Mouse (Mus musculus) kidney, embryonic 14.5 days (tissue): ENCODE measurements around the gene Col16a1. TPM values are rescaled to one million over a fixed set of nuclear protein-coding genes. Genes with fewer than 3 reads are reported as not detected.

Experiments used
- ATAC-seq: fragments of 200-750 bp; cut with Nextera tagmentation; 2 replicates; pipeline ENCODE4 v1.8.0; 2017; ENCODE audit warnings: moderate number of reproducible peaks, mild to moderate bottlenecking, moderate TSS enrichment, moderate library complexity; ENCODE audit not compliant: low FRiP score, low TSS enrichment
- H3K27ac ChIP-seq: fragments of 300-500 bp; sonication (generic); 2 replicates; pipeline ENCODE4 v1.5.1; 2014; ENCODE audit warnings: low read depth, mild to moderate bottlenecking, low read length, moderate library complexity, mixed read lengths
- H3K27me3 ChIP-seq: fragments of 300-500 bp; sonication (generic); 2 replicates; pipeline ENCODE4 v1.6.1; 2014; ENCODE audit warnings: mild to moderate bottlenecking, low read length; ENCODE audit not compliant: control insufficient read depth, insufficient read depth
- H3K36me3 ChIP-seq: fragments of 300-500 bp; sonication (generic); 2 replicates; pipeline ENCODE4 v1.6.1; 2014; ENCODE audit warnings: low read length, mixed read lengths; ENCODE audit not compliant: control insufficient read depth, insufficient read depth
- H3K4me1 ChIP-seq: fragments of 300-500 bp; sonication (generic); 2 replicates; pipeline ENCODE4 v1.6.1; 2014; ENCODE audit warnings: low read length, mixed read lengths; ENCODE audit not compliant: control insufficient read depth, insufficient read depth
- H3K4me2 ChIP-seq: fragments of 300-500 bp; sonication (generic); replicated peaks from 2 replicates; pipeline ENCODE4 v1.6.1; 2014; ENCODE audit warnings: low read depth, mild to moderate bottlenecking, low read length
- H3K4me3 ChIP-seq: fragments of 300-500 bp; sonication (generic); 2 replicates; pipeline ENCODE4 v1.5.1; 2014; ENCODE audit warnings: mild to moderate bottlenecking, low read length
- H3K9ac ChIP-seq: fragments of 300-500 bp; sonication (generic); 2 replicates; pipeline ENCODE4 v1.6.1; 2014; ENCODE audit warnings: low read depth, mild to moderate bottlenecking, low read length, moderate library complexity
- H3K9me3 ChIP-seq: fragments of 300-500 bp; sonication (generic); 2 replicates; pipeline ENCODE4 v1.6.1; 2016; ENCODE audit warnings: low read length; ENCODE audit not compliant: control insufficient read depth
- WGBS: fragments of 180-500 bp; shearing (Covaris S2); extraction: QIAGEN DNeasy Blood & Tissue Kit; methylation state at CpG from one replicate; pipeline ENCODE4 v1.1.7; 2014; 5-methylcytosine and 5-hydroxymethylcytosine counted together
- polyA plus RNA-seq: library from polyadenylated mRNA; unstranded; fragments of >200 nt; fragmentation: Nextera tagmentation; extraction: Ambion mirVana; gene quantifications from 2 replicates; pipeline ENCODE4 v1.2.1, GENCODE M21; 2014

The Col16a1 gene
- polyA plus RNA-seq, 1 experiment from 2014 or later: 27.6 TPM

DNA sequence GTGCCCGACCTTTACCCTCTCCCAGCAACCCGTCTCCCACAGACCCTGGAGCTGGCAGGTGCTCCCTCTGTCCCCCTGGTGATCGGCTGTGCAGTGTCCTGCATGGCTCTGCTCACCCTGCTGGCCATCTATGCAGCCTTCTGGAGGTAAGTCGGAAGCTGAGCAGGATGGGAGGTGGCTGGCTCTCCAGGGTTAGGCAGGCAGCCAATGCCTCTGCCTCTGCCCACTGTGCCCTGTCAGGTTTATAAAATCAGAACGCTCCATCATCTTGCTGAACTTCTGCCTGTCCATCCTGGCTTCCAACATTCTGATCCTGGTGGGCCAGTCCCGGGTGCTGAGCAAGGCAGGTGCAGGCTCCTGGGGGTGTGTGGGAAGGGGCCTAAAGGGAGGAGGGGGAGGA lies 35.4 kb upstream of the Col16a1 start:
- Histone ChIP-seq H3K9me3 (no peaks in the 10 kb centered on the region), H3K4me2 (no peak overlapping the region), H3K4me1 (no peaks in the 10 kb centered on the region), H3K27me3 (peaks cover 5% of the 10 kb centered on the region), H3K4me3 (no peak overlapping the region), H3K27ac (no peak overlapping the region), H3K36me3 (0 out of 2 replicates have a peak, but pooled peaks cover 4% of the 10 kb centered on the region), H3K9ac (no peak overlapping the region)
- no peak for ATAC-seq
- WGBS: 76% methylated on average over 6 of the region's 6 CpGs

DNA sequence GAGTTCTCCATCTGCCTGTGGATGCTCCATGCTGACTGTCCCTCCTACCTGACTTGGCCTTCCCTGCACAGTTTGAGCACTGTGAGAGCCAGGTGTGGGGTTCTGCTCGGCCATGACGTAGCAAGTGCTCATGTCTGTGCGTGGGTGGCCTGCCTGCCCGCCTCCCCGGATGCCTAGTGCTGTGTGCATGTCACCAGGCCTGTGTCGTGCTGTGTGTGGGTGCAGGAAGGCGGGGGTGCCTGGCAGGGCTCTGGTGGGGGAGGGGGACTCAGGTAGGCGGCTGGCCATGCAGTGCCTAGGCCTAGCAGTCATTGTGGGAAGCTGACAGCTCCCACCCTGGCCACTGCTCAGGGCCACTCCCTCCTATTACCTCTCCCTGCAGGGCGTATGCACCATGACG lies 34.5 kb upstream of the Col16a1 start:
- no peak overlapping the region for H3K4me2 ChIP-seq
- ATAC-seq: no peak
- H3K4me1 ChIP-seq: no peaks in the 10 kb centered on the region
- H3K9me3 ChIP-seq: no peaks in the 10 kb centered on the region
- no peak overlapping the region for H3K9ac ChIP-seq
- H3K27me3 ChIP-seq: no peaks in the 10 kb centered on the region; the same call in 1 of the 2 replicates
- 0 out of 2 replicates have a peak, but pooled peaks cover 4% of the 10 kb centered on the region for H3K36me3 ChIP-seq
- no peak overlapping the region for H3K4me3 ChIP-seq
- H3K27ac ChIP-seq: no peak overlapping the region
- 61% methylated on average over 10 of the region's 10 CpGs for WGBS

DNA sequence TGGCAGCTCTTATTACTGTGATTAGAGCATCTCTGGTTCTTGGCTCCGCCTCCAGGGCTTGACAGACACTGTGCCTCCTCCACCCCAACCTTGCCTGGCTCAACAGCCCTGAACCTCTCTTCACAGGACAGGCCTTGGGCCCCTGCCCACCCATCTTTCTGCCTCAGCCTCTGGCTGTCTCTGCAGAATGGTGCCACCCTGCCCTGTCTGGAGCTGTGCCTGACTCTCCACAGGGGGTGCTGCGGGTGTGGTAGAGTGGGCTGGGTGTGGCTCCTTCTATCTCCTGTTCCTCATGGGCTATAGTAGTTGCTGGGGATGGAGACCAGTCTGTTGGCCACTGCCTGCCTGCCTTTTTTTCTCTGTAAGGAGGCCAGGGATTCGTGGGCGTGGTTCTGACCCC lies 31.6 kb upstream of the Col16a1 start:
- Histone ChIP-seq H3K9ac (no peak overlapping the region), H3K9me3 (no peaks in the 10 kb centered on the region), H3K4me3 (no peak overlapping the region), H3K27ac (no peak overlapping the region), H3K4me1 (no peaks in the 10 kb centered on the region), H3K36me3 (0 out of 2 replicates have a peak, but pooled peaks cover 3% of the 10 kb centered on the region), H3K27me3 (peaks cover 3% of the 10 kb centered on the region; the same call in 1 of the 2 replicates), H3K4me2 (no peak overlapping the region)
- ATAC-seq: no peak
- 66% methylated on average over 4 of the region's 4 CpGs for whole genome bisulfite sequencing

- WGBS: 71% methylated on average over 18 of the region's 18 CpGs
- ATAC-seq: no peak
- Histone ChIP-seq H3K27me3 (peaks cover 3% of the 10 kb centered on the region; the same call in 1 of the 2 replicates), H3K4me3 (no peak overlapping the region), H3K4me1 (no peaks in the 10 kb centered on the region), H3K4me2 (no peak overlapping the region), H3K27ac (no peak overlapping the region), H3K9me3 (no peaks in the 10 kb centered on the region), H3K36me3 (no peaks in the 10 kb centered on the region), H3K9ac (no peak overlapping the region)
These were observed 30.5 kb upstream of the Col16a1 start for GRCm38 (mm10) chr4:130017036-130017674.

DNA sequence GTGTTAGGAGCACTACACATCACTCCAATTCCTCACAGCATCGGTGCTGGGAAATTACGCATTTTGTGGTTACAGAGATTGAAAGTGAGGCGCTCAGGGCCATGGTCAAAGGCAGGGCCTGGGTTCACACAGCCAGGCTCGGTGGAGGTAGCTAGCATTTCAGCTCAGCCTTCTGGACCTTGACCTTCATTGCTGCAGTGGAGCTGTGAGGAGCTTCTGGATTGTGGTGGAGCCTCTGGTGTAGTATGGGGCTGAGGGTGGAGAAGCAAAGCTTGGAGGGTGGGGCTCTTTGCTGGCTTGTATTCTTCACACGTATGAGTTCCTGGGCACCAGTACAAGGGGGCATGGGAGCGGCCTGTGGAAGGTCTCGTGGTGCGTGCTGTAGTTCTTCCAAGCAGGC lies 24.7 kb upstream of the Col16a1 start:
- Histone ChIP-seq H3K27ac (no peak overlapping the region), H3K9me3 (no peaks in the 10 kb centered on the region), H3K4me1 (no peaks in the 10 kb centered on the region), H3K4me3 (no peak overlapping the region), H3K36me3 (no peaks in the 10 kb centered on the region), H3K4me2 (no peak overlapping the region), H3K27me3 (0 out of 2 replicates have a peak, but pooled peaks cover 3% of the 10 kb centered on the region), H3K9ac (no peak overlapping the region)
- ATAC-seq: no peak
- 83% methylated on average over 8 of the region's 8 CpGs for WGBS

DNA sequence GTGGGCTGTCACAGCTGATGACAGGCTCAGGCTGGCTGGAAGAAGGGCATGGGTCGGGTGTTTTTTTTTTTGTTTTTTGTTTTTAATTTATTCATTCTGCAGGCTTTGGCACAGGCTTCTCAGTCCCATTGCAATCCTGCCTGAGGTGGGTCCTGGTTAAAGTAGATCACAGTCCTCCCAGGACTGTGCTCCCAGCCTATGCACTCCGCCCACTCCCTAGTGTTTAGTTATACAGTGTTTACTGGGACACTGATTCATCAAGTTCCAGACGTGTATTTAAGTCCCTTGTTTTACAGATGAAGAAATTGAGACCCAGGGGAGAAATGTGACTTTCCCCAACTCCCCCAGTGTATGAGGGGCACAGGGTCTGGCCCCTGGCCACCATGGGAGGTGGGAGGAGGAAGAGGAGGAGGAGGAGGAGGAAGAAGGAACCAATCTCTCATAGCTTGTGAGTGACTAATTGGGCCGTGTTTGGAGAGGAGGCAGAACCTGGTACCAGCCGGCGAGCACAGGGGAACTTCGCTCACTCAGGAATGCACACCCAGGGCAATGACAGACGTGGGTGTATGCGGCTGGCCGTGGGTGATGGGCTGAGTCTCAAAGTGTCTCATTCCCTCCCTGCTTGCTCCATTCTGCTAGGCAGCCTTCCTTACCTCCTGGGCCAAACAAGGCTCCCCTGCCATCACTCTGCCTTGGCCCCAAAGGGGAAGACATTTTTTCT lies 24.0 kb upstream of the Col16a1 start:
- Histone ChIP-seq H3K4me2 (no peak overlapping the region), H3K27ac (no peak overlapping the region), H3K9me3 (no peaks in the 10 kb centered on the region), H3K4me3 (no peak overlapping the region), H3K36me3 (no peaks in the 10 kb centered on the region), H3K27me3 (0 out of 2 replicates have a peak, but pooled peaks cover 1% of the 10 kb centered on the region), H3K9ac (no peak overlapping the region), H3K4me1 (no peaks in the 10 kb centered on the region)
- 73% methylated on average over 10 of the region's 10 CpGs for WGBS
- ATAC-seq: no peak

DNA sequence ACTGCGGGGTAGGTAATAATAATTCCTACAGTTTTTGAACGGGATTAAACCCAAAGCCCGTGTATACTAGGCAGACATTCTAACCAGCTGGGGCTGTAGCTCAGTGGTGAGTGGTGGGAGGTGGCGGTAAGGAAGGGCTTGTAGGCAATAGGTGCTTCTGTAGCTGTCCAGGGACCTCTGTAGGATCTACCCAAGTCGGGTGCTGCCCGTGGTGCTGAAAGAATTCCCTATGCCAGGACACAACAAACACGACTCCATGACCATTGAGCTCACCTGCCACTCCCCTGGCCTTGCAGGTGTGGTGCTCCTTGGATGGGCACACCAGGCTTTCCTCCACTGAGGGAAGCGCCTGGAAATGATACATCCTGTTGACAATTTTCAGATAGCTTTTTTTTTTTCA lies 22.1 kb upstream of the Col16a1 start:
- Histone ChIP-seq H3K36me3 (no peaks in the 10 kb centered on the region), H3K9me3 (no peaks in the 10 kb centered on the region), H3K27ac (no peak overlapping the region), H3K9ac (no peak overlapping the region), H3K4me3 (no peak overlapping the region), H3K27me3 (no peaks in the 10 kb centered on the region), H3K4me1 (no peaks in the 10 kb centered on the region), H3K4me2 (no peak overlapping the region)
- no peak for ATAC-seq
- 40% methylated on average over 8 of the region's 8 CpGs for WGBS

- no peak for ATAC-seq
- no peak overlapping the region for H3K4me2 ChIP-seq
- no peaks in the 10 kb centered on the region for H3K36me3 ChIP-seq
- WGBS: 81% methylated on average over 2 of the region's 2 CpGs
- no peak overlapping the region for H3K4me3 ChIP-seq
- H3K27me3 ChIP-seq: peaks cover 14% of the 10 kb centered on the region; the same call in 1 of the 2 replicates
- H3K9me3 ChIP-seq: no peaks in the 10 kb centered on the region
- peaks cover 2% of the 10 kb centered on the region; the same call in 1 of the 2 replicates for H3K4me1 ChIP-seq
- no peak overlapping the region for H3K27ac ChIP-seq
- no peak overlapping the region for H3K9ac ChIP-seq
These were observed 16.5 kb upstream of the Col16a1 start for GRCm38 (mm10) chr4:130031146-130031545.

GRCm38 (mm10) chr4:130033496-130033895 lies 14.1 kb upstream of the Col16a1 start:
- no peak overlapping the region for H3K4me2 ChIP-seq
- no peak overlapping the region for H3K27ac ChIP-seq
- no peak for ATAC-seq
- no peak overlapping the region for H3K9ac ChIP-seq
- no peak overlapping the region for H3K4me3 ChIP-seq
- H3K36me3 ChIP-seq: no peaks in the 10 kb centered on the region
- H3K9me3 ChIP-seq: no peaks in the 10 kb centered on the region
- 66% methylated on average over 7 of the region's 7 CpGs for WGBS
- H3K27me3 ChIP-seq: peaks cover 14% of the 10 kb centered on the region; the same call in 1 of the 2 replicates
- peaks cover 14% of the 10 kb centered on the region for H3K4me1 ChIP-seq
